Mouse (Mus musculus) myocyte (in vitro differentiated cells): ENCODE results near the gene Timp3.
A peak's percentile ranks its signal among the peaks of the same experiment; 100 is the strongest.

Experiments used
- E2F4 ChIP-seq: IDR thresholded peaks from one replicate; pipeline ENCODE4 v1.6.1; 2011; ENCODE audit warnings: mild to moderate bottlenecking, control low read depth, moderate library complexity; ENCODE audit not compliant: insufficient read depth
- MYOD1 ChIP-seq, 3 experiments: IDR thresholded peaks; one replicate each; pipeline ENCODE4 v1.6.1; 2011; ENCODE audit warnings: control low read depth in 2 of 3, low read depth in 2 of 3, mild to moderate bottlenecking in 2 of 3, moderate library complexity in 1 of 3; ENCODE audit not compliant: insufficient read length in 2 of 3, control insufficient read depth in 1 of 3
- MYOG ChIP-seq, 3 experiments: IDR thresholded peaks; one replicate each; pipeline ENCODE4 v1.6.1; 2011; ENCODE audit warnings: control low read depth in 2 of 3, low read depth in 2 of 3, mild to moderate bottlenecking in 2 of 3; ENCODE audit not compliant: insufficient read length in 2 of 3, control insufficient read depth in 1 of 3, insufficient read depth in 1 of 3
- POLR2A ChIP-seq: IDR thresholded peaks from one replicate; pipeline ENCODE4 v1.6.1; 2011; ENCODE audit warnings: low read depth, mild to moderate bottlenecking, control low read depth, moderate library complexity; ENCODE audit not compliant: insufficient read length
- TCF3 ChIP-seq: IDR thresholded peaks from one replicate; pipeline ENCODE4 v1.6.1; 2011; ENCODE audit warnings: low read depth, control low read depth; ENCODE audit not compliant: insufficient read length
- USF1 ChIP-seq: IDR thresholded peaks from one replicate; pipeline ENCODE4 v1.6.1; 2011; ENCODE audit warnings: low read depth, mild to moderate bottlenecking, control low read depth, moderate library complexity

DNA sequence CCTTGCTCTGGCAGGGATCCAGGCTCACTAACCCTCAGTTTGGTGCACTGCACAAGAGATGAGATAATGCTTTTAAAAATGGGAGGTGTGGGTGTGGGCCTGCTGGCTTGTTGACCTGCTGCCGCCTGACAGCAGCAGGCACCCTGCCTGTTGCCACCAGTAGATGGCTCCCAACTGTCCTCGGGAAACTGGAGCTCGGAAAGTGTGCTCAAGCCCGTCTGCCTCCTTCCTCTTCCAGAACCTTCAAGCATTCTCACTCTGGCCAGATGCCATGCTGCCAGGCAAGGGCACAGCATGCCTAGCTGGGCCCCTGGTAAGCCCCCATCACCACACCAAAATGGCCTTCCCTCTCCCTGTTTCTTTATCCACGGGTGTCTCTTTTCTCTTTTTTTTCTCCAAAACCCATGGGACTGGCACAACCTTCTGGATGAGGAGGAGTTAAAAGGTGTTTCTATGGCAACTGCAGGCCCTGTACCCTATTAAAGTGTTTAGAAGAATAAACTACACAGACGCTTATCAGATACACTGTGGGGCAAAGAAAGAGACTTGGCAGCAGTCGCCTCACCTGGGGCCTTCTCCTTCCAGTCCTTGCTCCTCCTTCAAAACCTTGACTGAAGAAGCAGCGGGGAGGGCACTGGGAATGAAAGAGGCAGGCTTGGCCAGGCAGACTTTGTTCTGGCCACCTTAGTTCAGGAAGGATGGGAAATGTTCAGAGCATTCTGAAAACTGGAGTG is 2.8 kb downstream of the Timp3 start:
- TF ChIP-seq POLR2A (no peak), MYOD1 (IDR thresholded peaks at IDR 0.05; ENCODE audit: control insufficient read depth in 1 of 3, insufficient read length in 2 of 3, low read depth in 2 of 3) (peak in 2 of 3 experiments; percentile 19 to 62), MYOG (IDR thresholded peaks at IDR 0.05; ENCODE audit: control insufficient read depth in 1 of 3, insufficient read depth in 1 of 3, insufficient read length in 2 of 3, low read depth in 2 of 3) (peak in 2 of 3 experiments; percentile 9 to 65), USF1 (no peak), TCF3 (no peak), E2F4 (no peak)
